Mouse (Mus musculus): Measurements from ENCODE around the gene Myh3. TPM values are rescaled to one million over a fixed set of nuclear protein-coding genes. Genes with fewer than 3 reads are reported as not detected.

Myh3 gene
- polyA plus RNA-seq, 1 experiment: 0.09 TPM

DNA sequence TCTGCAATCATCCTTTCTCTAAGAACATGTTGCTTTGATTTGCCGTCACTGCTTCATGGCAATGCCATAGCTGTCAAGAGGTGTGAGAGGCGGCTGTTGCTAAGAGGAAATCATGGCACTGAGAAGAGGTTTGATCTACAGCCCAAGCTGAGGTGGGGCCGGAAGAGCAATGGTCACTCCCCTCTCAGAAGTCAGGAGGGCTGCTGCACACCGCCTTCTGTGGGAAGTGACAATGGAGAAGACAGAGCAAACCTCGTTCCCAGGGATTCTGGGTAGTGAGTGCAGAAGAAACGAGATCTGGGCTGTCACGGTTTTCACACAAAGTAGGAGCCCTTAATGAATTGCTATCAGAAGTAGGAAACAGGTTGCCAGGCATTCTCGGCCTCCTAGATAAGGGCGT lies 25.2 kb downstream of the Myh3 start:
- H3K27ac ChIP-seq (ENCODE audit: control insufficient read depth, insufficient read depth, low read depth, low read length): no peak overlapping the region
- H3K4me3 ChIP-seq (ENCODE audit: control insufficient read depth, low read depth, low read length): no peak overlapping the region
- TF ChIP-seq CTCF (IDR thresholded peaks at IDR 0.05; ENCODE audit: control insufficient read depth, insufficient read depth, insufficient replicate concordance, low read depth, low read length): no peak
- TF ChIP-seq POLR2A (IDR thresholded peaks at IDR 0.05; ENCODE audit: control insufficient read depth, low read depth, low read length): no peak
- no peaks in the 10 kb centered on the region for H3K36me3 ChIP-seq (ENCODE audit: control insufficient read depth, insufficient read depth, low read length)
- no peaks in the 10 kb centered on the region for H3K27me3 ChIP-seq (ENCODE audit: control insufficient read depth, insufficient read depth, low read length)
- no peaks in the 10 kb centered on the region; the same call in 1 of the 2 replicates for H3K4me1 ChIP-seq (ENCODE audit: control insufficient read depth, insufficient read depth, low read length)

DNA sequence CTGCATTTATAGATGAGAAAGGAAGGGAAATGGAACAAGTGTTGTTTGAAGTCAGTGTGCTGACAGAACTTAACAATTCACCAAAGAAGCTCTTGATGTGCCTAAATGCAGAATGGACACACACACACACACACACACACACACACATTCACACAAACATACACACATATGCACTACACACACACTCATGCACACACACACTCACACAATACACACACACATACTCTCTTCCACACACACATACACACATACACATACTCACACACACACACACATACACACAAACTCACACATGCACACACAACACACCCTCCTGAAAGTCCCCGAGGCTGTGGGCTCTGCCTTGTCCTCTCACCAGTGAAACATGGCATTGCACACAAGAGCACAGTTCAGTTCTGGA lies 26.1 kb downstream of the Myh3 start:
- Histone ChIP-seq H3K36me3 (ENCODE audit: control insufficient read depth, insufficient read depth, low read length) (no peaks in the 10 kb centered on the region), H3K27ac (ENCODE audit: control insufficient read depth, insufficient read depth, low read depth, low read length) (no peak overlapping the region), H3K27me3 (ENCODE audit: control insufficient read depth, insufficient read depth, low read length) (no peaks in the 10 kb centered on the region), H3K4me3 (ENCODE audit: control insufficient read depth, low read depth, low read length) (no peak overlapping the region), H3K4me1 (ENCODE audit: control insufficient read depth, insufficient read depth, low read length) (no peaks in the 10 kb centered on the region; the same call in 1 of the 2 replicates)
- no peak for TF ChIP-seq CTCF (IDR thresholded peaks at IDR 0.05; ENCODE audit: control insufficient read depth, insufficient read depth, insufficient replicate concordance, low read depth, low read length)
- no peak for TF ChIP-seq POLR2A (IDR thresholded peaks at IDR 0.05; ENCODE audit: control insufficient read depth, low read depth, low read length)

DNA sequence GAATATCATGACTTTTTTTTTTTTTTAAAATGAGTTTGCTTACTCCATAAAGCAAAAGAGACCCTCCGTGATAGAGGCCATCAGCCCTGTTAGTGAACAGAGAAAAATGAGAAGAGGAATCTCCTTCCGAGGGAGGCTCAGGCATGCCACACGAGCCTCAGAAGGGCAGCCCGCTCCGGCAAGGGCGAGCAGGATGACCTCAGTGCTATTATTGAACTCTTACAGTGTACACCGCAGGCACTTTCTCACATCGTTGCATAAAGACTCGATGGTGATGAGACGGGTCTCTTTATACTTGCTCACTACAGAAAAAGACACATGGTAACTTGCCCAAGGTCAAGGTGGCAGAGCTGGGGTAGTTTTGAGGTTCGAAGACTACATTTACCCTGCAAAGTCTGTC lies 26.6 kb downstream of the Myh3 start:
- H3K36me3 ChIP-seq (ENCODE audit: control insufficient read depth, insufficient read depth, low read length): no peaks in the 10 kb centered on the region
- H3K4me3 ChIP-seq (ENCODE audit: control insufficient read depth, low read depth, low read length): no peak overlapping the region
- no peak for TF ChIP-seq POLR2A (IDR thresholded peaks at IDR 0.05; ENCODE audit: control insufficient read depth, low read depth, low read length)
- no peak for TF ChIP-seq CTCF (IDR thresholded peaks at IDR 0.05; ENCODE audit: control insufficient read depth, insufficient read depth, insufficient replicate concordance, low read depth, low read length)
- no peaks in the 10 kb centered on the region; the same call in 1 of the 2 replicates for H3K4me1 ChIP-seq (ENCODE audit: control insufficient read depth, insufficient read depth, low read length)
- no peaks in the 10 kb centered on the region for H3K27me3 ChIP-seq (ENCODE audit: control insufficient read depth, insufficient read depth, low read length)
- H3K27ac ChIP-seq (ENCODE audit: control insufficient read depth, insufficient read depth, low read depth, low read length): no peak overlapping the region

DNA sequence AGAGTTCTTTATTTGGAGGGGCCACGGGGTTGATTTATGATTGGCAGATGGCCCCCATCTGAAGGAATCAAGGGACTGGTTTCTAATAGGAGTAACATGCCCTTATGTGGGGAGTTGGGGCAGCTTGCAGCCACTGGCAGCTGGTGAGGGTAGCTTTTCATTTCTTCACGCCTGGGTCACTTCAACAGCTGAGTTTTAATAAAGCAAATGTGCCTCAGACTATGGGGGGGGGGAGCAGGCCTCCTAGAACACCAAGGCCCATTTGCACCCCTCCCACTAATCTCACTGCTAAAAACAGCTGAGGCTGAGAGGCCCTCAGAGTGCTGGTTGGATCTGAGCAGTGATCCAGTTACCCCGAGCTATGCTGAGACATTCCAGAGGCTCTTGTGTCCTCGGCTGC lies 27.6 kb downstream of the Myh3 start:
- TF ChIP-seq POLR2A (IDR thresholded peaks at IDR 0.05; ENCODE audit: control insufficient read depth, low read depth, low read length) (no peak), CTCF (IDR thresholded peaks at IDR 0.05; ENCODE audit: control insufficient read depth, insufficient read depth, insufficient replicate concordance, low read depth, low read length) (no peak)
- no peaks in the 10 kb centered on the region for H3K27me3 ChIP-seq (ENCODE audit: control insufficient read depth, insufficient read depth, low read length)
- H3K4me3 ChIP-seq (ENCODE audit: control insufficient read depth, low read depth, low read length): no peak overlapping the region
- no peaks in the 10 kb centered on the region; the same call in 1 of the 2 replicates for H3K4me1 ChIP-seq (ENCODE audit: control insufficient read depth, insufficient read depth, low read length)
- no peak overlapping the region for H3K27ac ChIP-seq (ENCODE audit: control insufficient read depth, insufficient read depth, low read depth, low read length)
- no peaks in the 10 kb centered on the region for H3K36me3 ChIP-seq (ENCODE audit: control insufficient read depth, insufficient read depth, low read length)

DNA sequence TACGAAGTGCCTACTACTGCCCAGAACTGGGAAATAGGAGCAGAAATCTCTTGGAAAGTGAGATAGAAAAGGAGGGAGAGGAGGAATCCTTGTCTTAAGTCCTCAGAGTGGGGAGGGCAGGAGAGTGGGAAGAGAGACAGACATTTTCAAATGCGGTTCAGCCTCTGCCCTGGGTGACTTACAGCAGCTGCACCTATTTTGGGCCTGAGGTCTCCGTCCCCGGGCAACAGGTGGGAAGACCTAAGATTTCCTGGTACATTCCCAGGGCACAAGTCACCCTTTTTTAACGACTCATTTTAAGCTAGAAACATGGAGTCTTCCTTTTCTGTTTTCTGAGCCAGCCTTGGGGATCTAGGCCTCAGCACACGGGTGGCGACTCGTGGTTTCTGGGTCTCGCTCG lies 28.9 kb downstream of the Myh3 start:
- no peaks in the 10 kb centered on the region; the same call in 1 of the 2 replicates for H3K4me1 ChIP-seq (ENCODE audit: control insufficient read depth, insufficient read depth, low read length)
- no peaks in the 10 kb centered on the region for H3K27me3 ChIP-seq (ENCODE audit: control insufficient read depth, insufficient read depth, low read length)
- no peak overlapping the region for H3K27ac ChIP-seq (ENCODE audit: control insufficient read depth, insufficient read depth, low read depth, low read length)
- TF ChIP-seq CTCF (IDR thresholded peaks at IDR 0.05; ENCODE audit: control insufficient read depth, insufficient read depth, insufficient replicate concordance, low read depth, low read length) (no peak), POLR2A (IDR thresholded peaks at IDR 0.05; ENCODE audit: control insufficient read depth, low read depth, low read length) (no peak)
- H3K4me3 ChIP-seq (ENCODE audit: control insufficient read depth, low read depth, low read length): peak overlapping the region; percentile 25; the same call in 1 of the 2 replicates
- H3K36me3 ChIP-seq (ENCODE audit: control insufficient read depth, insufficient read depth, low read length): no peaks in the 10 kb centered on the region

DNA sequence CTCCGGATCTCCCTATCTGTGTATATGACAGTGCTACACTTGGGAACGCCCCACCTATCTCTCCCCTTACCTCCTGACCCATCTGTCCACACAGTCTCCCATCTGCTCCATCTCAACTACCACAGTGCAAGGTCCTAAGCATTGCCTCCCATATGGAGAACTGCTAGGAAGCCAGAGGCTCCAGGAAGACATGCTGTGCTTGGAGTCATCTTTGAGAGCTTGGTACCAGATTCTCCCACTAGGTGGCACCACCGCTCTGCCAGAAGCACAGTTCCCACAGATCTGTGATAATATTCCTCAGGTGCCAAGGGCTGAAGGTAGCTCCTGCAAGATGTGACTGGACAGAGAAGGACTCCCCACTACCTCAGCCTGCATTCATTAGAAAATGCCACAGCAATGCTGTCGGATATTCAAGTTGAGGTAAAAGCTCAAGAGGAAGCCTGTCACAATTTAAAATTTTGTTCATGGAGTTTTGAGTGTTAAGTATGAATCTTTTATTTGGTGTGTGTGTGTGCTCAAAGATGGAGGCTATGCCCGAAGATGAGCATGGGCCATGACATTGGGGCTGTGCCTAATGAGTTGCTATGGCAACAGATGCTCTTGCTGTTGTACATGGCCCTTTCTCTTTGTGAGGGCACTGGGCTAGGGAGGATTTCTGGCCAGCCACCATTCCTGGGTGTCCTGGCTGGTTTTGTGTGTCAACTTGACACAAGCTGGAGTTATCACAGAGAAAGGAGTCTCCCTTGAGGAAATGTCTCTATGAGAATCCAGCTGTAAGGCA lies 32.3 kb downstream of the Myh3 start:
- H3K27me3 ChIP-seq (ENCODE audit: control insufficient read depth, insufficient read depth, low read length): no peaks in the 10 kb centered on the region
- H3K27ac ChIP-seq (ENCODE audit: control insufficient read depth, insufficient read depth, low read depth, low read length): no peak overlapping the region
- TF ChIP-seq POLR2A (IDR thresholded peaks at IDR 0.05; ENCODE audit: control insufficient read depth, low read depth, low read length) (no peak), CTCF (IDR thresholded peaks at IDR 0.05; ENCODE audit: control insufficient read depth, insufficient read depth, insufficient replicate concordance, low read depth, low read length) (peak; percentile 80; the same call in 1 of the 2 replicates)
- H3K4me3 ChIP-seq (ENCODE audit: control insufficient read depth, low read depth, low read length): no peak overlapping the region
- H3K36me3 ChIP-seq (ENCODE audit: control insufficient read depth, insufficient read depth, low read length): no peaks in the 10 kb centered on the region
- H3K4me1 ChIP-seq (ENCODE audit: control insufficient read depth, insufficient read depth, low read length): peaks cover 5% of the 10 kb centered on the region

DNA sequence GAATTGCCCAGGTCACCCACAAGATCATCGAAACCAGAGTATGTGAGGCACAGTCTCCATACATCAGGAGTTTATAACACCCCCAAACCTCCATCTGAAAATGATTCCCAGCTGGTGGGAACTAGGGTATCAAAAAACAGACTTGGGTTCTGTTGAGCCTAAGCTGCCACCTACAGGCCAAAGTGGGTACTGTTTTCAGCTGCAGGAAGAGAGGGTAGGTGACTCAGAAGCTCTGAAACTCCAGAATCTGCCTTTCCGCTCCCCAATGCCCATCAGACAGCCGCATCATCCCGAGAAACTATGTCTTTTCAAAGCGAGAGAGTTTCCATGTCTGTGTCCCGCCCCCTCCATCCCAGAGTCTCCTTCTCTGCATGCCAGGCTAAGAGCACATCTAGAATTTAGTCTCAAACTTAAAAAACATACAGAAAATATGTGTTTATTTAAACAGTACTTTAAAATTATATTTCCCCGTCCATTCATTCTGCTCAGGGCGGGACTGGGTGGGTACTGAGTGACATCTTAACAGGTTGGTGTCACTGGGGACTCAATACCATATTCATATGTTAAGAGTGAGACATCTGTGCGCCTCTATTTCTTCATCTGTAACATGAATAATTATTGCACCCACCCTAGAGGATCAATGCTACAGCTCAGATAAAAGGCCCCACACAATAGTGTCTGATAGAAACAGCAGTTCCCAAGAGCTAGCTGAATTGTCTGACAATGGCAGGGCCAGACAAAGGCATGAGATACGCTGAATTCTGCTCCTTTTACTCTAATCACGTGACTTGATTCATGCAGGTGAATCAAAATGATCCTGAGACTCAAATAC lies 34.1 kb downstream of the Myh3 start:
- H3K4me1 ChIP-seq (ENCODE audit: control insufficient read depth, insufficient read depth, low read length): peaks cover 5% of the 10 kb centered on the region
- H3K27ac ChIP-seq (ENCODE audit: control insufficient read depth, insufficient read depth, low read depth, low read length): no peak overlapping the region
- TF ChIP-seq CTCF (IDR thresholded peaks at IDR 0.05; ENCODE audit: control insufficient read depth, insufficient read depth, insufficient replicate concordance, low read depth, low read length) (peak; percentile 46; the same call in 1 of the 2 replicates), POLR2A (IDR thresholded peaks at IDR 0.05; ENCODE audit: control insufficient read depth, low read depth, low read length) (no peak)
- H3K36me3 ChIP-seq (ENCODE audit: control insufficient read depth, insufficient read depth, low read length): no peaks in the 10 kb centered on the region
- H3K4me3 ChIP-seq (ENCODE audit: control insufficient read depth, low read depth, low read length): no peak overlapping the region; the same call in 1 of the 2 replicates
- no peaks in the 10 kb centered on the region for H3K27me3 ChIP-seq (ENCODE audit: control insufficient read depth, insufficient read depth, low read length)

Measured in testis, adult 2 months (tissue).